Mouse (Mus musculus): ENCODE data around the gene Dazl. TPM values are rescaled to one million over a fixed set of nuclear protein-coding genes. Genes with fewer than 3 reads are reported as not detected.
"Not testable (repeated sequence)": the region's sequence is repeated elsewhere in the genome, so short reads cannot be mapped to it uniquely, and the experiment has no call there.

Gene Dazl
- total and polyA plus RNA-seq, 2 experiments from 2014 or later = 0.31 to 0.48 TPM

DNA sequence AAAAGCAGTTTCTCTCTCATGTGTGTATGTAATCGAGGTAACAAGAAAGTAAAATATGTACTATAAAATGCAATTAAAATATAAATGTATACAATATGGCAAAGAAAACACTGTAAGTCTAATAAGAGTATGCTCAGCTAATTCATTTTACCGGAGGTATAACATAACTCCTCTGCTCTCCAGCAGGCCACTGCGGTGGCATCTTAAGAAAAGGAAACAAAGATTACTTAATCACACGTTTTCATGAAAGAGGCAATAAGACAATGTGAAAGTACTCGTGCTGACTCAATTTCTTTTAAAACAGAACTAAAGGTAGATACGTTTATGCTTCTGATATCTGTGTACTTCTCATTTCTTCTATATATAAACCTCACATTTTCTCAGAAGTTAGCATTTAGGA, 8.6 kb downstream of the Dazl start:
- no peaks in the 10 kb centered on the region for H3K27me3 ChIP-seq (ENCODE audit: control insufficient read depth, insufficient read depth, low read length)
- H3K4me1 ChIP-seq (ENCODE audit: control insufficient read depth, insufficient read depth) = 0 out of 2 replicates have a peak, but pooled peaks cover 3% of the 10 kb centered on the region
- no peak overlapping the region for H3K9ac ChIP-seq (replicated peaks; ENCODE audit: low read depth, low read length)
- H3K36me3 ChIP-seq (replicated peaks; ENCODE audit: control insufficient read depth, insufficient read depth, low read length) = no peaks in the 10 kb centered on the region
- H3K27ac ChIP-seq (ENCODE audit: low read depth) = no peak overlapping the region
- no peaks in the 10 kb centered on the region for H3K9me3 ChIP-seq (replicated peaks; ENCODE audit: control insufficient read depth, low read length)
- ATAC-seq (ENCODE audit: insufficient read depth, low read depth) (no peak), DNase-seq (ENCODE audit: low spot score) (no peak)
- no peak overlapping the region for H3K4me2 ChIP-seq (ENCODE audit: low read depth, low read length)
- no peak for TF ChIP-seq CTCF (IDR thresholded peaks at IDR 0.05; ENCODE audit: low read depth)
- TF ChIP-seq EP300 (IDR thresholded peaks at IDR 0.05; ENCODE audit: low read depth) = no peak
- H3K4me3 ChIP-seq (ENCODE audit: low read depth, low read length) = no peak overlapping the region
- 68% methylated on average over 6 of the region's 6 CpGs for WGBS

- not testable (repeated sequence) for H3K27ac ChIP-seq (ENCODE audit: low read depth); H3K27me3 ChIP-seq (ENCODE audit: control insufficient read depth, insufficient read depth, low read length); H3K4me2 ChIP-seq (ENCODE audit: low read depth, low read length); DNase-seq (ENCODE audit: low spot score); ATAC-seq (ENCODE audit: insufficient read depth, low read depth); H3K36me3 ChIP-seq (replicated peaks; ENCODE audit: control insufficient read depth, insufficient read depth, low read length); H3K9me3 ChIP-seq (replicated peaks; ENCODE audit: control insufficient read depth, low read length); H3K9ac ChIP-seq (replicated peaks; ENCODE audit: low read depth, low read length); H3K4me3 ChIP-seq (ENCODE audit: low read depth, low read length); H3K4me1 ChIP-seq (ENCODE audit: control insufficient read depth, insufficient read depth)
- 49% methylated on average over 4 of the region's 4 CpGs for WGBS
These were observed 31.8 kb downstream of the Dazl start for GRCm38 (mm10) chr17:50261615-50262014.

- Histone ChIP-seq H3K4me1 (ENCODE audit: control insufficient read depth, insufficient read depth) (no peaks in the 10 kb centered on the region), H3K27ac (ENCODE audit: low read depth) (no peak overlapping the region), H3K36me3 (replicated peaks; ENCODE audit: control insufficient read depth, insufficient read depth, low read length) (no peaks in the 10 kb centered on the region), H3K9ac (replicated peaks; ENCODE audit: low read depth, low read length) (no peak overlapping the region), H3K4me2 (ENCODE audit: low read depth, low read length) (no peak overlapping the region), H3K9me3 (replicated peaks; ENCODE audit: control insufficient read depth, low read length) (no peaks in the 10 kb centered on the region; the same call in 1 of the 2 replicates), H3K4me3 (ENCODE audit: low read depth, low read length) (no peak overlapping the region), H3K27me3 (ENCODE audit: control insufficient read depth, insufficient read depth, low read length) (no peaks in the 10 kb centered on the region)
- DNase-seq (ENCODE audit: low spot score) = no peak
- TF ChIP-seq EP300 (IDR thresholded peaks at IDR 0.05; ENCODE audit: low read depth) (no peak), CTCF (IDR thresholded peaks at IDR 0.05; ENCODE audit: low read depth) (no peak)
- 82% methylated on average over 6 of the region's 6 CpGs for WGBS
- no peak for ATAC-seq (ENCODE audit: insufficient read depth, low read depth)
These were observed 32.6 kb downstream of the Dazl start for GRCm38 (mm10) chr17:50260856-50261255.

GRCm38 (mm10) chr17:50246605-50247004, 46.8 kb downstream of the Dazl start:
- no peak overlapping the region for H3K9ac ChIP-seq (replicated peaks; ENCODE audit: low read depth, low read length)
- no peaks in the 10 kb centered on the region for H3K36me3 ChIP-seq (replicated peaks; ENCODE audit: control insufficient read depth, insufficient read depth, low read length)
- H3K27me3 ChIP-seq (ENCODE audit: control insufficient read depth, insufficient read depth, low read length) = no peaks in the 10 kb centered on the region
- H3K27ac ChIP-seq (ENCODE audit: low read depth) = no peak overlapping the region
- DNase-seq (ENCODE audit: low spot score) (no peak), ATAC-seq (ENCODE audit: insufficient read depth, low read depth) (no peak)
- no peaks in the 10 kb centered on the region for H3K9me3 ChIP-seq (replicated peaks; ENCODE audit: control insufficient read depth, low read length)
- WGBS = 81% methylated on average over 6 of the region's 6 CpGs
- H3K4me1 ChIP-seq (ENCODE audit: control insufficient read depth, insufficient read depth) = no peaks in the 10 kb centered on the region
- TF ChIP-seq CTCF (IDR thresholded peaks at IDR 0.05; ENCODE audit: low read depth) = no peak
- no peak for TF ChIP-seq EP300 (IDR thresholded peaks at IDR 0.05; ENCODE audit: low read depth)
- no peak overlapping the region for H3K4me2 ChIP-seq (ENCODE audit: low read depth, low read length)
- no peak overlapping the region for H3K4me3 ChIP-seq (ENCODE audit: low read depth, low read length)

- no peaks in the 10 kb centered on the region for H3K27me3 ChIP-seq (ENCODE audit: control insufficient read depth, insufficient read depth, low read length)
- no peak overlapping the region for H3K4me2 ChIP-seq (ENCODE audit: low read depth, low read length)
- no peaks in the 10 kb centered on the region for H3K4me1 ChIP-seq (ENCODE audit: control insufficient read depth, insufficient read depth)
- no peaks in the 10 kb centered on the region for H3K9me3 ChIP-seq (replicated peaks; ENCODE audit: control insufficient read depth, low read length)
- H3K9ac ChIP-seq (replicated peaks; ENCODE audit: low read depth, low read length) = no peak overlapping the region
- TF ChIP-seq EP300 (IDR thresholded peaks at IDR 0.05; ENCODE audit: low read depth) = no peak
- TF ChIP-seq CTCF (IDR thresholded peaks at IDR 0.05; ENCODE audit: low read depth) = no peak
- no peaks in the 10 kb centered on the region for H3K36me3 ChIP-seq (replicated peaks; ENCODE audit: control insufficient read depth, insufficient read depth, low read length)
- 57% methylated on average over 4 of the region's 4 CpGs for WGBS
- no peak for ATAC-seq (ENCODE audit: insufficient read depth, low read depth)
- no peak overlapping the region for H3K27ac ChIP-seq (ENCODE audit: low read depth)
- no peak for DNase-seq (ENCODE audit: low spot score)
- no peak overlapping the region for H3K4me3 ChIP-seq (ENCODE audit: low read depth, low read length)
These were observed 48.8 kb downstream of the Dazl start for GRCm38 (mm10) chr17:50244675-50245074.

- Histone ChIP-seq H3K36me3 (replicated peaks; ENCODE audit: control insufficient read depth, insufficient read depth, low read length) (no peaks in the 10 kb centered on the region), H3K4me1 (ENCODE audit: control insufficient read depth, insufficient read depth) (no peaks in the 10 kb centered on the region), H3K27me3 (ENCODE audit: control insufficient read depth, insufficient read depth, low read length) (no peaks in the 10 kb centered on the region), H3K9ac (replicated peaks; ENCODE audit: low read depth, low read length) (no peak overlapping the region), H3K4me2 (ENCODE audit: low read depth, low read length) (no peak overlapping the region), H3K4me3 (ENCODE audit: low read depth, low read length) (no peak overlapping the region), H3K9me3 (replicated peaks; ENCODE audit: control insufficient read depth, low read length) (no peaks in the 10 kb centered on the region), H3K27ac (ENCODE audit: low read depth) (no peak overlapping the region)
- DNase-seq (ENCODE audit: low spot score) (no peak), ATAC-seq (ENCODE audit: insufficient read depth, low read depth) (no peak)
- TF ChIP-seq CTCF (IDR thresholded peaks at IDR 0.05; ENCODE audit: low read depth) (no peak), EP300 (IDR thresholded peaks at IDR 0.05; ENCODE audit: low read depth) (no peak)
- WGBS = 74% methylated on average over 11 of the region's 11 CpGs
These were observed 50.1 kb downstream of the Dazl start for GRCm38 (mm10) chr17:50243326-50243725.

Measured in heart, postnatal 0 days (tissue).